Mouse (Mus musculus) splenic B cell, adult 2 months (primary cell): ENCODE data around the gene Cyp11a1.

Experiments used
- DNase-seq: peaks from one replicate; pipeline ENCODE4 v3.0.0-alpha.2; 2011; ENCODE audit warnings: low read depth, low spot score
- H3K27me3 ChIP-seq: 2 replicates; pipeline ENCODE4 v1.6.1; 2012; ENCODE audit warnings: mild to moderate bottlenecking, low read length, moderate library complexity, mixed read lengths; ENCODE audit not compliant: control insufficient read depth, poor library complexity, insufficient read depth, severe bottlenecking
- H3K36me3 ChIP-seq: 2 replicates; pipeline ENCODE4 v1.6.1; 2012; ENCODE audit warnings: mild to moderate bottlenecking, low read length, moderate library complexity, mixed read lengths; ENCODE audit not compliant: control insufficient read depth, poor library complexity, insufficient read depth, severe bottlenecking

Gene Cyp11a1

GRCm38 (mm10) chr9:58005753-58006461 is at the start of gene Cyp11a1:
Gene Cyp11a1 (plus strand): TSS chr9:58006411.
- Histone ChIP-seq H3K36me3 (no peaks in the 10 kb centered on the region), H3K27me3 (no peaks in the 10 kb centered on the region)
- DNase-seq, result peak; percentile 42

- H3K36me3 ChIP-seq, result peaks cover 4% of the 10 kb centered on the region
- peak; percentile 81 for DNase-seq
- no peaks in the 10 kb centered on the region for H3K27me3 ChIP-seq
Measured at GRCm38 (mm10) chr9:57956838-57957236, 49.4 kb upstream of the Cyp11a1 start.

- peaks cover 4% of the 10 kb centered on the region for H3K36me3 ChIP-seq
- no peaks in the 10 kb centered on the region for H3K27me3 ChIP-seq
- DNase-seq, result no peak
Measured at GRCm38 (mm10) chr9:57958615-57959014, 47.6 kb upstream of the Cyp11a1 start.

GRCm38 (mm10) chr9:57959399-57959798 is 46.8 kb upstream of the Cyp11a1 start:
- peaks cover 4% of the 10 kb centered on the region for H3K36me3 ChIP-seq

GRCm38 (mm10) chr9:57959886-57960866 is 46.0 kb upstream of the Cyp11a1 start:
- no peak for DNase-seq
- Histone ChIP-seq H3K27me3 (no peaks in the 10 kb centered on the region), H3K36me3 (peaks cover 4% of the 10 kb centered on the region)

More at GRCm38 (mm10) chr9:57959399-57959798, 46.8 kb upstream of the Cyp11a1 start:
- H3K27me3 ChIP-seq, result no peaks in the 10 kb centered on the region
- no peak for DNase-seq

DNA sequence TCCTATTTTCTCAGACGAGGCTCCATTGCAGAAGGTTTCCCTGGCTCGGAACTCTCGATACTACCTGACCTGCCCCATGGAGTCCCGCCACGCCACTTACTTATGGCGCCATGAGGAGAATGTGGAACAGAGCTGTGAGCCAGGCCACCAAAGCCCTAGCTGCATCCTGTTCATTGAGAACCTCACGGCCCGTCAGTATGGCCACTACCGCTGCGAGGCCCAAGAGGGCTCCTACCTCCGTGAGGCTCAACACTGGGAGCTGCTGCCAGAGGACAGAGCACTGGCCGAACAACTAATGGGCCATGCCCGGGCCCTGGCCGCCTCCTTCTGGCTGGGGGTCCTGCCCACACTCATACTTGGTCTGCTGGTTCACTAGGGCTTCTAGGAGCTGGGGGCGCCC is 45.0 kb upstream of the Cyp11a1 start:
- Histone ChIP-seq H3K36me3 (peaks cover 4% of the 10 kb centered on the region), H3K27me3 (no peaks in the 10 kb centered on the region)
- no peak for DNase-seq

- no peak for DNase-seq
- Histone ChIP-seq H3K27me3 (no peaks in the 10 kb centered on the region), H3K36me3 (peaks cover 4% of the 10 kb centered on the region)
Measured at GRCm38 (mm10) chr9:57961863-57962778, 44.1 kb upstream of the Cyp11a1 start.

DNA sequence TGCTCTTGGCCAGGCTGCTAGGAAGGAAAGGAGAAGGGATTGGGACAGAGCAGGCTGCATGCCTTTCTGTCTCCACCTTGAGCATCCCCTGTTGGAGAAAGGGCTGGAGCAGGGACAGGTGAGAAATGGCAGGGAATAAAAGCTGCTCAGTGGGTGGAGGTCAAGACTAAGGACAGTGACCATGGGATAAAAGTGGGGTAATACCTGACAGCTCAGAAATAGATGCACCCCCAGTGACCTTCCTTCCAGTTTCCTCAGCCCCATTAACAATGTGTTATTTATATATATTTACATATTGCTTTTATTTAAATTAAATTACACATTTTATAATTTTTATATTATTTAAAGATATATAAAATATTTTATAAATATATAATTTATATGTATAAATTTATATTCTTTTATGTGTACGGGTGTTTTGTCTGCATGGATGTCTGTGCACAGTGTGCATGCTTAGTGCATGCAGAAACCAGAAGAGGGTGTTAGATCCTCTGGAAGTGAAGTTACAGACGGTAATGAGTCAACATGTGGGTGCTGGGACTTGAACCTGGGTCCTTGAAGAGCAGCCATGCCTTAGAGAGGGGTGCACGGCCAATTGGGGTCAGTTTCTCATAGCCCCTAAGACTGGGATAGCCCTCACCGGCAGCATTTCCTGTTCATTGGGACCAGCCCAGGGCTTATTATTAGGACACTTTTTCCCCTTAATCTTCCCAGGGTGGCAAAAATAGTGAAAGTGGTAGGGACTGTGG is 42.8 kb upstream of the Cyp11a1 start:
- no peak for DNase-seq
- peaks cover 4% of the 10 kb centered on the region for H3K36me3 ChIP-seq
- no peaks in the 10 kb centered on the region for H3K27me3 ChIP-seq

- Histone ChIP-seq H3K27me3 (no peaks in the 10 kb centered on the region), H3K36me3 (peaks cover 4% of the 10 kb centered on the region)
- DNase-seq, result no peak
Measured at GRCm38 (mm10) chr9:57963998-57964395, 42.2 kb upstream of the Cyp11a1 start.

DNA sequence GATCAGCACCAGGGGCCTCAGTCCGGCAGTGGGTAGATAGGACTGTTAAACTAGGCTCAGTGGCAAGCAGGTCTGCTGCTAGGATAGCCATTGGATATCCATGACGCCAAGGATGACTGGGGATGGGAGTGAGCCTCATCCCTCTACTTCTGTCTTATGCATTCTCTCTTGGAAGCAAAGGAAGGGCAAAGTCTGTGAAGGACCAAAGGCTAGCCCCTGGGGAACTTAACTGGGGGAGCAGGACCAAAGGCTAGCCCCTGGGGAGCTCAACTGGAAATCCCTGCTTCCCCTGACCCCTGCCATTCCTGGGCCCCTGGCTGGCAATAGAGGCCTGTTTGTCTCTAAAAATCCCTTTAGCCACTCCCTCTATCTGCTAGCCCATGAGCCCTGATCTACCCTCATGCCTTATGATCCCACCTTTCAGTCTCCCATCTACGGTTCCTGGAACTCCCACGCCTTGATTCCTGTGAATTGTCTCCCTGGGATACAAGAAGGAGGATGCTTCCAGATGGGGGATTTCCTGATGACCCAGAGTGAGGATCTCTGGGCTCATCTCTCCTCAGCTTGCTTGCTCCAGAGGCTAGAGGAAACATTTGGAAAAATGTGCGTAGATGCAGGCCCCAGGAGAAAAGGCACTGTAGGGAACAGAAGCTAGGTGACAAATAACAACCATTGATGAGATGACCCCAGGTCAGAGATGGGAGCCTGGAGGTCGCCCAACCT is 41.5 kb upstream of the Cyp11a1 start:
- peaks cover 4% of the 10 kb centered on the region for H3K36me3 ChIP-seq
- H3K27me3 ChIP-seq, result no peaks in the 10 kb centered on the region
- DNase-seq, result no peak

DNA sequence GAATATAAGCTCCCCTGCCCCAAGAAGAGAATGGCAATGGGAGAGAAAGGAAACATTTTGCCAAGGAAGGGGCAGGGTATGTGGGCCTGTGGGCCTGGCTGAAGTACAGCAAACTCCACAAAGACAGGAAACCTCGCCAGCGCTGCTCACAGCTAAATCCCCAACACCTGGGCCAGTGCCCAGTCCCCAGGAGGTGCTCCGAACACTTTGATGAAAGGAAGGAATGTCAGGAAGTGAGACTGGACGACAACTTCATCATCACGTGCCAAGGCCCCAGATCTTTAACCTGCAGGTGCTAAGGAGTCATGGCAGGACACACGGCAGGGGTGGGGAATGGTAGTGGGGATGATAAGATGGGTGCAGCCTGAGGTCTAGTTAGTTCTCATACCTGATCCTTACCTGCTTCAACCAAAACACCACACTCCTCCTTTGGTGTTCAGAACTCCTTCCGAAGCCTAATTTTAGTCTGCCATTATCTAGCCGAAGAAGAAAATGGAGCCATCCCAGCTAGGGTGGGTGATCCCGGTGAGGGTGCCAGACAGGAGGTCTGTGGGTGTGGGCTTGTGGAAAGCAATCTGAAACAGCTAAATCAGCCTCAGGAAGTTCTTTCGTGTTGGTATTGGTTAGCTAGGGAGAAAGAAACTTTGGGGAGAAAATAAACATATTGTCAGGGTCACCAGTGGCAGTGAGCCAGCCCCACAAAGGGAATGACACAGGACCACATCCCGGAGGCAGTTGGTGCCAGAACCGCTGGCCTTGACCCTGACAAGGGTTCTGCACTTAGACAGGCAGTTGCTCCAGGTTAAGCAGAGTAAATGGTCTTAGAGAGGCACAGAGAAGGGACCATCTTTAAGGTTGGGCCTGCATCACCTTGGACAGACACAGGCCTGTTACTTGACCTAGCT is 40.7 kb upstream of the Cyp11a1 start:
- Histone ChIP-seq H3K27me3 (no peaks in the 10 kb centered on the region), H3K36me3 (peaks cover 4% of the 10 kb centered on the region)
- DNase-seq, result no peak

DNA sequence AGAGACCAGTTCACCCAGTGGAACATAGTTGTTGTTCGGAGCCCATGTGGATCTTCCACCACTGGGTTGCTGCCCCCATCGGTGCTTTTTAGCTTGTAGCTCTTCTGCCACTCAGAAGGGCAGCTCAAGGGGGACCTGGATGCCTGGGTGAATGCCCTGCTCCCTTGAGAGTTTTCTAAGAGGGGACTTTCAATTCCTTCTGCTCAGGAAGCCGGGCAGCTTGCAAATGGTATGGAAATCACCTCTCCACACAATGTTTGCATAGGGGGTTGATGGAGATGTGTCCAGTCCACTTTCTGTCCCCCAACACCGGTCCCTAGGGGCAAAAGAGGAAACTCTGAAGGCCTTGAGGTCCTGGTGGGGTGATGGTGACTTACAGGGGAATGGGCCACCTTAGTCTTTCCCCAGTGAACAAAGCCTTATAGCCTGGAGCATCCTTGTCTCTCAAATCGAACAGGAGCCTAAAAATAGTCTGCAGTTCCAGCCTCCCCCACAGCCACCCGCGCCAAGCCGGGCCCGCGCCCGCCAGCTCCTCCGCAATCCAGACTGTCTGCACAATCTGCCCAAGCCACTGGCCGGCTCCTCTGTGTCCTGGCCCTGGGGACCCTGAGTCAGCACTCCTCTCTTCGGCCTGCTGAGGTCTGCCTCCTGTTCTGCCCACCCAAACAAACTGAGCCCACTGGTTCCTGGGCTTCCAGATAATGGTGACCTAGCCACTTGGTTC is 38.8 kb upstream of the Cyp11a1 start:
- Histone ChIP-seq H3K36me3 (no peaks in the 10 kb centered on the region; the same call in 1 of the 2 replicates), H3K27me3 (no peaks in the 10 kb centered on the region)
- DNase-seq, result peak; percentile 52
